Mouse (Mus musculus) liver, adult 2 months (tissue): ENCODE data around the gene Kif17.

ENCODE experiments used
- CTCF ChIP-seq: fragments of 200-500 bp; IDR thresholded peaks from 2 replicates; pipeline ENCODE4 v1.5.1; 2011; ENCODE audit warnings: low read depth, low read length, control low read depth
- POLR2A ChIP-seq: fragments of 200-500 bp; IDR thresholded peaks from 2 replicates; pipeline ENCODE4 v1.6.1; 2011; ENCODE audit warnings: low read length, control low read depth; ENCODE audit not compliant: insufficient read depth; ENCODE audit errors: extremely low read depth

- TF ChIP-seq POLR2A (no peak), CTCF (peak; percentile 100)
Observed at GRCm38 (mm10) chr4:138319508-138319907, 69.3 kb downstream of the Kif17 start.
